Mouse (Mus musculus) embryonic fibroblast, embryonic 13.5 days (primary cell): Measurements from ENCODE around the gene Ttc17.

Source experiments
- CTCF ChIP-seq: IDR thresholded peaks from 2 replicates; pipeline ENCODE4 v1.5.1; 2011; ENCODE audit warnings: mild to moderate bottlenecking, control low read depth, low read length, moderate library complexity, borderline replicate concordance; ENCODE audit not compliant: insufficient read depth
- POLR2A ChIP-seq: IDR thresholded peaks from 2 replicates; pipeline ENCODE4 v1.6.1; 2011; ENCODE audit warnings: low read depth, mild to moderate bottlenecking, control low read depth, low read length, moderate library complexity

GRCm38 (mm10) chr2:94378678-94379077, 27.8 kb downstream of the Ttc17 start:
- TF ChIP-seq CTCF: no peak
- no peak for TF ChIP-seq POLR2A
